Mouse (Mus musculus): ENCODE results near the gene Stk39.

Gene Stk39

DNA sequence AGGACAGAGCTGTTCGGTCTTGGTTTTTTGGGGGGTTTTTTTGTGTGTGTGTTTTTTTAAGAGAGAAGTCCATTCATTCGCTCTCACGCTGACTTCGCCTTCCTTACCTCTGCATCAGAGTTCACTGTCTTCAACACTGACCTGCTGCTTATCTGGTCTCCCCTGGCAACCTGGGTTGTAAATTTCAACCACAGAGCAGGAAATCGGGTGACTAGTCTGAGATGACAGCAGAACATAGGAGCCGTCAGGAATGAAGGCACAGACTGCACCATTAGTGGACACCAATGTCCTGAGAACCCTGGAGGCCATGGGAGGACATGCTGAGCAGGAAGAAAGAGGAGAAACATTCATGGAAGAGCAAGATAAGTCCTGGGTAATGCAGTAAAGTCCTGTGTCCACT lies 51.1 kb downstream of the Stk39 start:
- DNase-seq (ENCODE audit: low spot score in 2 of 2) = no peak

DNA sequence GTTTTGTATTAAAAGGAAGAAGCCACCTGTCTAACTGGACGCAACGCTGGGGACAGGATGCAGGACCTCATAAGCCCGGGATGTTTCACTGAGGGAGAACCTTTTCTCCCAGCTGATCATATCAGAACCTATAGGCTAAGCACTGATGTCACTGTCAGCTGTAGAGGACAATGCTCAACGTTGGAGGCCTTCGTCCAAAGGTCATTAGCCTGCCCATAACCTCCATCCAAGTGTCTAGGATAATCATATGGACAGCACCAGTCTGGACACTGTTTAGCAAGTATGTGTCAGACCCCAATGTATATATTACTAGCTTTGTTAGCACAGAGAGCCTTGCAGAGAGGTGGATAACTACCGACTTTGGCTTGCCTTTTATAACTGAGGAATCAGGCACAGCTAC lies 51.8 kb downstream of the Stk39 start:
- DNase-seq (ENCODE audit: low spot score in 2 of 2) = no peak

- no peak for DNase-seq (ENCODE audit: low spot score in 2 of 2)
Measured at GRCm38 (mm10) chr2:68419746-68420145, 52.3 kb downstream of the Stk39 start.

DNA sequence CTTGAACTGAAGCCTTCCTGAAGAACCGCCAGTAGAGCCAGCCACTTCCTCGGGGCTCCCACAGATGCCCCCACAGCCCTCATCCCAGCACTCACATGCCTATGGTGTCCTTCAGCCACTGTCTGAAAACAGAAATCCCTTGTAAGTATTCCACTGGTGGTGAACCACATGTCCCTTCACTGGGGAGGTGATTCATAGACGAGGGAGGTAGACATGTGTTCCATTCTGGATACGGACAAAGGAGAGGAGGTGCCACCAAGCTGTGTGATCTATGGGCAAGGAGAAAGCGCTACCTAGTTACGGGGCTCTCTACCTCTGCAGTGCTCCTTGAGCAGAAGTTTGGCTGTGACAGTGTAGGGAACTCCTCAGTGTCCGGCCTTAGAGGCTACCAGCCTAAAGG lies 52.9 kb downstream of the Stk39 start:
- no peak for DNase-seq (ENCODE audit: low spot score in 2 of 2)

DNA sequence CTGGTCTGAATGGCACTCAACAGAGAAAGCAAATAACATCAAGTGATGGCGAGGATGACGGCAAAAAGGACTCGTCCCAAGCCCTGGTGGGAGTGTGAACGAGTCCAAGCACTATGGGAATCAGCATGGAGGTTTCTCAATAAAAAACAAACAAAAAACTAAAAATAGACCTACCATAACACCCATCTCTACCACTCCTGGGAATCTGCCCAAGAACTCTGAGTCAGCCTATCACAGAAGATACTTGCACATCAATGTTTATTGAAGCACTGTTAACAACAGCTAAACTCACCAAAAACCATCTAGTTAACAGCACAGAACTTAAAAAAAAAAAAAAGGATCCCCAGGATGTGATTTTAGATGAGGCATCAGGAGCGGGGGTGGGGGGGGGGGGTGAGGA lies 55.0 kb downstream of the Stk39 start:
- DNase-seq (ENCODE audit: low spot score in 2 of 2) = no peak

GRCm38 (mm10) chr2:68415691-68416090 lies 56.4 kb downstream of the Stk39 start:
- no peak for DNase-seq (ENCODE audit: low spot score in 2 of 2)

- no peak for DNase-seq (ENCODE audit: low spot score in 2 of 2)
Measured at GRCm38 (mm10) chr2:68412149-68412548, 59.9 kb downstream of the Stk39 start.

GRCm38 (mm10) chr2:68411201-68411600 lies 60.9 kb downstream of the Stk39 start:
- no peak for DNase-seq (ENCODE audit: low spot score in 2 of 2)

DNA sequence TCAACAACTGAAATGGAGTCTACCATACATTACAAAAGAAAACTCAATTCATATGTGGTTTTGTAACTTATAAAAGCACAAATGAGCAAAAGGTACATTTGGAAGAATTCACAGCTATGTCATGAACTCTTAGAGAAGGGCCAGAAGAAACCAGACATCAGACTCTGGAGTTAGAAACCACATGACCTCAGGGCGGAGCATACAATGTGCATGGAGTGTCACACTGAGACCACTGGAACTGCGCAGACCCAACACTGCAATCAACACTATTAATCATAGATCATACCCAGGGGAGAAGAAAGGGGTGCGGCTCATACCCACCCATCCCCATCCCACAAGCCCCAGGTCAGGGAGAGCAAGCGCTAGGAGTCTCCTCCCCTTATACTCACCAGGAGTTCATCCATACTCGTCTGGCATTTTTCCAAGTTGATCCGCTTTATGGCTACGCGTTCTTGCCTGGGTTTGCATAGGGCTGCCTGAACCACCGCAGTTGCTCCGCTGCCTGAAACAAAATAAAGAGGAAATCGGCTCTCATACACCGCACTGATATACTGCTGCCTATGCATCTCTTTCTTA lies 62.3 kb downstream of the Stk39 start:
- DNase-seq (ENCODE audit: low spot score in 2 of 2) = no peak

DNA sequence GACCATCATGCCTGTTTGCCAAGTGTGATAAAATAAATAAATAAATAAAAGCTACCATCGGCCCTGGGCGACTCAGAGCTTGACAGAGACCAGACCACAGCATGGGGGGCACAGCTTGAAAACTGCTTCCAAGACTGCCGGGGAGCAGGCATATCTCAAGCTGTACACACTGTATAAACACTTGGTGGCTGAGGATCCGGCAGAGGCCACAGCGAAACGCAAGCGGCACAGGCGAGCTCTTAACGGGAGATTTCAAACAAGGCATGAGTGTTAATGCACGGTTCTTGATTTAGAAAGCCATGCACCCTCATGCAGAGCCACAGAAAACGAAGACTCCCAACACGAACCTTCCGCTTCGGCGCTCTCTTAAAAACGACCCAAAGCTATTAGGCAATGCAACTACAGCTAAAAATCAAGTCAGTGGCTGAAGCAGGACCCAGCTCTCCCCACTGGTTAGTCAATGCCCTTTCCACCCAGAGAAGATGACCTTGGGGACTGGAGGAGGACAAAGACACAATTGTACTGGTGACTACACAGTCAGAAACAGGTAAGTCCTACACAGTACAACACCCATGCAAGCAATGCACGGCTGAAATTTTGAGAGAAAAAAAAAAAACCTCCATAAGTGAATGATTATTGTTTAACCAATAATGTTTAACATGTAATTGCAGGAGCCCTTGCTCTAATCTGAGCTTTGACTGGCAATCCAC lies 63.6 kb downstream of the Stk39 start:
- no peak for DNase-seq (ENCODE audit: low spot score in 2 of 2)

GRCm38 (mm10) chr2:68407179-68407950 lies 64.7 kb downstream of the Stk39 start:
- no peak for DNase-seq (ENCODE audit: low spot score in 2 of 2)

- DNase-seq (ENCODE audit: low spot score in 2 of 2) = no peak
Measured at GRCm38 (mm10) chr2:68406571-68407074, 65.4 kb downstream of the Stk39 start.

- DNase-seq (ENCODE audit: low spot score in 2 of 2) = no peak
Measured at GRCm38 (mm10) chr2:68405163-68405715, 66.8 kb downstream of the Stk39 start.

- DNase-seq (ENCODE audit: low spot score in 2 of 2) = no peak
Measured at GRCm38 (mm10) chr2:68404274-68405162, 67.5 kb downstream of the Stk39 start.

GRCm38 (mm10) chr2:68393611-68394549 lies 78.2 kb downstream of the Stk39 start:
- no peak for DNase-seq (ENCODE audit: low spot score in 2 of 2)

DNA sequence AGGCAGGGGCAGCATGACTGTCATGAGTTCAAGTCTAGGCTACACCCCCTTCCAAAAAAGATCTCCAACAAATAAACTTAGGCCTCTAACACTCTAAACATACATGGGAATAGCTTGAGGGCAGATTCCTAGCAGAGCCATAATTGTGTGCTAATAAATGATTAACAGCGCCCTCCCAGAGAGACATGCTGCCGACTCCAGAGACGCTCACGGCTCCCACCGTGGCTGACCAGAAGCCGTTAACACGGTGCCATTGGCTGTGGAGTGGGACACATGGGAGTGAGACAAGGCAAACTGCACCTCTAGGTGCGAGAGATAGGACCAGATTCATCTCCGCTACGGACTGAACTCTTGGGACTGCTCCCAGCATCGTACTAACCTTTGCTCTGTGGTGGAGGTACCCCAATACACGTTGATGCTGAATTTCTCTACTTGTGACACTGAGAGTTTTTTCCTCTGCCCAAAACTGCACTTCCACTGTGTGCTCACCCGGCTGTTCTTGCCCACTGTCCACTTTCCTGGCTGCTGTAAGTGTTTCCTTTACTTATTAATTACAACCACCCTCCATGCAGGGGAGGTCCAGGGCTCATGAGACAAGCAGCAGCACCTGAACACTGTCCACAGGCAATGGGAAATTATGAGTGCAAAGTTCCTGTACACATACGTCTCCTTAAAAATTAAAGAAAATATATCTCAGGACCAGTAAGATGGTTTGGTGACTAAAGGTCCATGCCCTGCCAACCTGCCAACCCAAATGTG lies 84.1 kb downstream of the Stk39 start:
- no peak for DNase-seq (ENCODE audit: low spot score in 2 of 2)

- DNase-seq (ENCODE audit: low spot score in 2 of 2) = no peak
Measured at GRCm38 (mm10) chr2:68386313-68386863, 85.7 kb downstream of the Stk39 start.

GRCm38 (mm10) chr2:68385654-68386312 lies 86.3 kb downstream of the Stk39 start:
- no peak for DNase-seq (ENCODE audit: low spot score in 2 of 2)

DNA sequence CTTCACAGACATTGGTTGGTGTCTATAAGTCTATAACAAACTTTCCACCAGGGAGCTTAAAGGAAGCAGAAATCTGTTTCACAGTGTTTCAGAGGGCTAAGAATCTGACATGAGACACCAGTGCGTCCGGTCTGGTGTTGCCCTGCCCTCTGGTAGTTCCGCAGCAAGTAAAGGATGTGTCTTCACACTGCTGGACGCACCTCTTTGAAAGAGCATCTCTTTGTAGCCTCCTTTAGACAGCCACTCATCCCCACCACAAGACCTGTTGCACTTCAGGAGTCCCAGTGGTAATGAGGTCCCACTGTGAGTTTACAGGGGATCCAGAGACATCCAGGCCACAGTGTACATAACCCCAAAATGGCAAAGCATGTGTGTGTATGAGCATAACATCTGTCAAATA lies 88.1 kb downstream of the Stk39 start:
- no peak for DNase-seq (ENCODE audit: low spot score in 2 of 2)
